Mouse (Mus musculus): ENCODE measurements around the gene Gm45837. TPM values are rescaled to one million over a fixed set of nuclear protein-coding genes. Genes with fewer than 3 reads are reported as not detected.

The Gm45837 gene
- total RNA-seq, 2 experiments from 2014 or later, result not detected

GRCm38 (mm10) chr7:101482499-101483081, 71.9 kb downstream of the Gm45837 start:
- DNase-seq, result peak in 1 of 2 experiments; percentile 2
- intact Hi-C loops (cut with DNase I), result no loop called here

GRCm38 (mm10) chr7:101483498-101484115, 72.9 kb downstream of the Gm45837 start:
- DNase-seq, result peak in 1 of 2 experiments; percentile 10
- intact Hi-C loops (cut with DNase I), result no loop called here

- intact Hi-C loops (cut with DNase I), result no loop called here
- DNase-seq, result no peak
Observed at GRCm38 (mm10) chr7:101487102-101487501, 76.4 kb downstream of the Gm45837 start.

- DNase-seq, result no peak
- intact Hi-C loops (cut with DNase I), result no loop called here
Observed at GRCm38 (mm10) chr7:101490952-101491351, 80.3 kb downstream of the Gm45837 start.

- DNase-seq, result no peak
- intact Hi-C loops (cut with DNase I), result no loop called here
Observed at GRCm38 (mm10) chr7:101498385-101498784, 87.7 kb downstream of the Gm45837 start.

GRCm38 (mm10) chr7:101499251-101499650, 88.6 kb downstream of the Gm45837 start:
- DNase-seq, result no peak
- intact Hi-C loops (cut with DNase I), result no loop called here

GRCm38 (mm10) chr7:101499701-101500100, 89.0 kb downstream of the Gm45837 start:
- no peak for DNase-seq
- intact Hi-C loops (cut with DNase I), result no loop called here

GRCm38 (mm10) chr7:101501236-101501635, 90.5 kb downstream of the Gm45837 start:
- intact Hi-C loops (cut with DNase I), result no loop called here

GRCm38 (mm10) chr7:101501675-101502074, 91.0 kb downstream of the Gm45837 start:
- intact Hi-C loops (cut with DNase I), result loop anchor here (2.0 kb wide), 1 partner anchor 39 kb away; no protein-coding TSS in a partner anchor
- DNase-seq, result peak in 1 of 2 experiments; percentile 44

More at GRCm38 (mm10) chr7:101501236-101501635, 90.5 kb downstream of the Gm45837 start:
- no peak for DNase-seq

GRCm38 (mm10) chr7:101503351-101503750, 92.7 kb downstream of the Gm45837 start:
- intact Hi-C loops (cut with DNase I), result loop anchor here (1.0 to 2.0 kb wide), 2 partner anchors 37 to 53 kb away; no protein-coding TSS in a partner anchor
- DNase-seq, result peak; percentile 77 to 79

GRCm38 (mm10) chr7:101503803-101504202, 93.1 kb downstream of the Gm45837 start:
- no peak for DNase-seq
- intact Hi-C loops (cut with DNase I), result loop anchor here (1.0 to 2.0 kb wide), 2 partner anchors 37 to 54 kb away; no protein-coding TSS in a partner anchor

- intact Hi-C loops (cut with DNase I), result no loop called here
- no peak for DNase-seq
Observed at GRCm38 (mm10) chr7:101504507-101504906, 93.8 kb downstream of the Gm45837 start.

- no peak for DNase-seq
- intact Hi-C loops (cut with DNase I), result no loop called here
Observed at GRCm38 (mm10) chr7:101509212-101509611, 98.5 kb downstream of the Gm45837 start.

- no peak for DNase-seq
Observed at GRCm38 (mm10) chr7:101513655-101514054, 103.0 kb downstream of the Gm45837 start.

GRCm38 (mm10) chr7:101514768-101515167, 104.1 kb downstream of the Gm45837 start:
- intact Hi-C loops (cut with DNase I), result no loop called here
- no peak for DNase-seq

More at GRCm38 (mm10) chr7:101513655-101514054, 103.0 kb downstream of the Gm45837 start:
- intact Hi-C loops (cut with DNase I), result no loop called here

- intact Hi-C loops (cut with DNase I), result no loop called here
- no peak for DNase-seq
Observed at GRCm38 (mm10) chr7:101515295-101515694, 104.6 kb downstream of the Gm45837 start.

GRCm38 (mm10) chr7:101516460-101516859, 105.8 kb downstream of the Gm45837 start:
- DNase-seq, result no peak
- intact Hi-C loops (cut with DNase I), result no loop called here

GRCm38 (mm10) chr7:101521696-101522095, 111.0 kb downstream of the Gm45837 start:
- no peak for DNase-seq
- intact Hi-C loops (cut with DNase I), result no loop called here

GRCm38 (mm10) chr7:101523205-101523604, 112.5 kb downstream of the Gm45837 start:
- intact Hi-C loops (cut with DNase I), result no loop called here

GRCm38 (mm10) chr7:101526484-101526883, 115.8 kb downstream of the Gm45837 start:
- no peak for DNase-seq
- intact Hi-C loops (cut with DNase I), result no loop called here

More at GRCm38 (mm10) chr7:101523205-101523604, 112.5 kb downstream of the Gm45837 start:
- DNase-seq, result no peak

- intact Hi-C loops (cut with DNase I), result no loop called here
- DNase-seq, result no peak
Observed at GRCm38 (mm10) chr7:101534428-101534827, 123.7 kb downstream of the Gm45837 start.

GRCm38 (mm10) chr7:101535102-101535501, 124.4 kb downstream of the Gm45837 start:
- no peak for DNase-seq
- intact Hi-C loops (cut with DNase I), result no loop called here

All from heart, postnatal 36 days (tissue).